ENCODE assay signal across 9 mouse cellular contexts in the genomic region with DNA sequence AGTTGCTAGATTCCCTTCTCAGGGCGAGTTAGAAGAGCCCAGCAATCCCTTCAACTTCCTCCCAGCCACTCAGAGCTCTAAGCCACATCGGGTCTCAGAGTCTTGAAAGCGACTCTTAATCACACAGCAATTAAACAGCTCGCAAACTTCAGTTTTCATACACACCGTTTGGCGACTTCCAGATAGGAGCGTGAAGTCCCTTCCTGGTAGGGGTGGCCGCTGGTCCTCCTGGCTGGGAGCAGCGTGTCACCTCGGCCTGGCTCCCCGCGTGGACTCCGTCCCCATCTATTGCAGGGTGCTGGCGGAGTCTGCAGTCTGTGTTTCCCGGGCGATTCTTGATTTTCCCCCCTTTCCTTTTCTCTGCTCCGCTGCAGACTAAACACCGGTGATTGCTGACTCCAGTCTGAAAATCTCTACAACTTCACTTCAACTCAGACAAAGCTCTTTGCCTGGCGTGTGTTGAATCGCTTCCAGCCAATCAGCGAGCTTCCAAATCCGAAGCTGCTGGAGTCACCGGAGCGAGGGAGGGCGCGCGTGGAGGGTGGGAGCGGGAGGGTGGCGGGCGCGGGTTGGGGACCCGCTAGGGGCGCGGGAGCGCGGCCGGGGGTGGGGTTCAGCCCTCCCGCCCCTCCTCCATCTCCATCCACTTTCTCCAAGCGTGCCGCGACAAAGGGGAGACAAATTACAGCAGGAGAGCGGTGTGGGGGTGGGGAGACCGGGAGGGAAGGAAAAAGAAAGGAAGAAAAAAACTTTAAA. TPM values are rescaled to one million over a fixed set of nuclear protein-coding genes. Genes with fewer than 3 reads are reported as not detected.
DNase-seq lines count a peak whose midpoint lies in the region; ATAC-seq and TF ChIP-seq lines count a peak whose summit lies in the region.
"Had no signal": no experiment of that assay in that cellular context is flagged by ENCODE, and none has a peak within 500 bp of the region (broad histone marks: within the 10 kb centered on the region; RNA-seq: fewer than 3 reads in every experiment).

Gene Pcdh18 (minus strand): TSS at position 456 of the 756 bp plus-strand sequence.

- TF ChIP-seq CTCF in liver, postnatal 0 days (IDR thresholded peaks at IDR 0.05; ENCODE audit: low read depth): no peak

- peak within 1 kb of the TSS; percentile 72 for H3K4me2 ChIP-seq in heart, embryonic 14.5 days (ENCODE audit: low read length)
- H3K4me2 ChIP-seq in liver, postnatal 0 days (ENCODE audit: low read depth, low read length): peak within 1 kb of the TSS; percentile 78

- peak within 1 kb of the TSS; percentile 97 for H3K27ac ChIP-seq in forebrain, embryonic 10.5 days
- peak within 1 kb of the TSS; percentile 94 for H3K27ac ChIP-seq in heart, embryonic 14.5 days (replicated peaks in 1 of 2; ENCODE audit: control insufficient read depth in 1 of 2, insufficient read depth in 1 of 2, low read depth in 2 of 2, low read length in 2 of 2)
- H3K27ac ChIP-seq in liver, postnatal 0 days (ENCODE audit: low read depth): no peak within 1 kb of the TSS; the same call in 1 of the 2 replicates

- ATAC-seq in heart, embryonic 14.5 days (ENCODE audit: insufficient number of reproducible peaks, insufficient read depth, low FRiP score, low read depth): peak; percentile 90
- no peak for ATAC-seq in liver, postnatal 0 days
- no peak for ATAC-seq in granulocyte monocyte progenitor cell, adult 5-6 weeks (replicated peaks; ENCODE audit: poor library complexity, severe bottlenecking)

- H3K27me3 ChIP-seq in forebrain, embryonic 10.5 days (ENCODE audit: poor library complexity, severe bottlenecking): no peaks in the 10 kb centered on the region
- H3K27me3 ChIP-seq in heart, embryonic 14.5 days (ENCODE audit: control insufficient read depth, insufficient read depth, low read length): no peaks in the 10 kb centered on the region
- H3K27me3 ChIP-seq in liver, postnatal 0 days (ENCODE audit: insufficient read depth, low read length): peaks cover 23% of the 10 kb centered on the region

- H3K4me3 ChIP-seq in forebrain, embryonic 10.5 days: peak within 1 kb of the TSS; percentile 78
- H3K4me3 ChIP-seq in heart, embryonic 14.5 days (ENCODE audit: control insufficient read depth in 1 of 2, insufficient read depth in 1 of 2, low read depth in 1 of 2, low read length in 2 of 2): peak within 1 kb of the TSS; percentile 59 to 78
- peak within 1 kb of the TSS; percentile 49 for H3K4me3 ChIP-seq in liver, postnatal 0 days (ENCODE audit: low read depth, low read length)

- H3K36me3 ChIP-seq in forebrain, embryonic 10.5 days (replicated peaks): peaks cover 36% of the 10 kb centered on the region
- H3K36me3 ChIP-seq in heart, embryonic 14.5 days (ENCODE audit: control insufficient read depth, insufficient read depth, low read length): peaks cover 17% of the 10 kb centered on the region
- no peaks in the 10 kb centered on the region for H3K36me3 ChIP-seq in liver, postnatal 0 days (replicated peaks; ENCODE audit: insufficient read depth, low read length)

- WGBS in forebrain, embryonic 10.5 days: under 1% methylated on average over 43 of the region's 43 CpGs
- WGBS in heart, embryonic 14.5 days: under 1% methylated on average over 43 of the region's 43 CpGs
- under 1% methylated on average over 42 of the region's 43 CpGs for WGBS in liver, postnatal 0 days (ENCODE audit: insufficient replicate concordance)

- peak within 1 kb of the TSS; percentile 89 for H3K9ac ChIP-seq in heart, embryonic 14.5 days (ENCODE audit: low read length)
- peak within 1 kb of the TSS; percentile 26; the same call in 1 of the 2 replicates for H3K9ac ChIP-seq in liver, postnatal 0 days (replicated peaks)

- peaks cover 52% of the 10 kb centered on the region for H3K4me1 ChIP-seq in forebrain, embryonic 10.5 days
- H3K4me1 ChIP-seq in heart, embryonic 14.5 days (ENCODE audit: control insufficient read depth in 2 of 2, insufficient read depth in 2 of 2, low read length in 2 of 2): peaks cover 7 to 17% of the 10 kb centered on the region in 2 experiments
- no peaks in the 10 kb centered on the region; the same call in 1 of the 2 replicates for H3K4me1 ChIP-seq in liver, postnatal 0 days (ENCODE audit: insufficient read depth)

- H3K9me3 ChIP-seq in forebrain, embryonic 10.5 days: no peaks in the 10 kb centered on the region
- H3K9me3 ChIP-seq in heart, embryonic 14.5 days (ENCODE audit: control insufficient read depth, low read length): no peaks in the 10 kb centered on the region
- no peaks in the 10 kb centered on the region for H3K9me3 ChIP-seq in liver, postnatal 0 days (ENCODE audit: low read length)

- DNase-seq in thymus, postnatal 4 days: peak; percentile 17
- DNase-seq in thymus, postnatal 14 days: no peak
- peak; percentile 91 for DNase-seq in forebrain, embryonic 10.5 days (ENCODE audit: extremely low spot score, low spot score)
- DNase-seq in kidney, postnatal 10 days: peak; percentile 91
- peak; percentile 25 for DNase-seq in liver, postnatal 0 days
- peak; percentile 81 for DNase-seq in ovary, postnatal 14 days (ENCODE audit: low spot score)

- TF ChIP-seq EP300 in liver, postnatal 0 days (IDR thresholded peaks at IDR 0.05; ENCODE audit: low read depth): no peak

RNA-seq across cellular contexts. Expression of gene Pcdh18, which starts in this region (rescaled TPM):
- polyA plus RNA-seq in forebrain, embryonic 10.5 days (2016; fragmentation: Nextera tagmentation; extraction: Ambion mirVana): 57.9 and 59.5 TPM in 2 replicates
- polyA plus RNA-seq in heart, embryonic 14.5 days (2014; fragmentation: Nextera tagmentation; extraction: Ambion mirVana): 22.8 and 23.7 TPM in 2 replicates
- 0.88 and 1.2 TPM in 2 replicates for polyA plus RNA-seq in liver, postnatal 0 days (2015; fragmentation: Nextera tagmentation; extraction: Ambion mirVana)
- not detected in 2 replicates for total RNA-seq in granulocyte monocyte progenitor cell, adult 5-6 weeks (2014; fragmentation: Nextera tagmentation)
- not detected in 2 replicates for total RNA-seq in granulocyte monocyte progenitor cell, adult 5-6 weeks (2017)
- total RNA-seq: MEL had no signal

Comparison
In these comparisons a context has a peak if more than half of its experiments do, and no peak if none do; other contexts are left out.
1. RNA of gene Pcdh18 (polyA plus RNA-seq): 57.9 to 59.5 TPM in forebrain, embryonic 10.5 days and 22.8 to 23.7 TPM in heart, embryonic 14.5 days; 0.88 to 1.2 TPM in liver, postnatal 0 days; every median in the first group is over 10 times any median in the second.
2. Peak in every context shown above with its lines, with median percentiles within 50 percentile points of each other: H3K4me3 ChIP-seq.